Mouse (Mus musculus) left cerebral cortex, adult 2 months (tissue): ENCODE results near the gene 5530401A14Rik. TPM values are rescaled to one million over a fixed set of nuclear protein-coding genes. Genes with fewer than 3 reads are reported as not detected.

Experiments
- DNase-seq, 2 experiments: peaks; one replicate each; pipeline ENCODE4 v3.0.0; 2021 to 2022; ENCODE audit warnings: low spot score in 2 of 2, mixed read lengths in 1 of 2; ENCODE audit errors: extremely low spot score in 1 of 2
- H3K27ac ChIP-seq: fragments of 200-600 bp; 2 replicates; pipeline ENCODE4 v1.8.1; 2022
- H3K4me3 ChIP-seq: fragments of 200-600 bp; 2 replicates; pipeline ENCODE4 v1.8.1; 2022
- CTCF ChIP-seq: fragments of 200-600 bp; IDR thresholded peaks from 2 replicates; pipeline ENCODE4 v1.8.1; 2022; ENCODE audit warnings: antibody characterized with exemption, mild to moderate bottlenecking, moderate library complexity
- intact Hi-C: fragments of 180-260 bp; cut with DNase I; formaldehyde crosslinking; loops from one replicate; pipeline ENCODE4 v1.15.1; 2025
- total RNA-seq, 2 experiments: library from RNA; stranded (reverse); gene quantifications; 2 replicates each; pipeline ENCODE4 v1.2.3; 2021

The 5530401A14Rik gene
- total RNA-seq, 2 experiments from 2014 or later, result 0.12 TPM; not detected in 1

DNA sequence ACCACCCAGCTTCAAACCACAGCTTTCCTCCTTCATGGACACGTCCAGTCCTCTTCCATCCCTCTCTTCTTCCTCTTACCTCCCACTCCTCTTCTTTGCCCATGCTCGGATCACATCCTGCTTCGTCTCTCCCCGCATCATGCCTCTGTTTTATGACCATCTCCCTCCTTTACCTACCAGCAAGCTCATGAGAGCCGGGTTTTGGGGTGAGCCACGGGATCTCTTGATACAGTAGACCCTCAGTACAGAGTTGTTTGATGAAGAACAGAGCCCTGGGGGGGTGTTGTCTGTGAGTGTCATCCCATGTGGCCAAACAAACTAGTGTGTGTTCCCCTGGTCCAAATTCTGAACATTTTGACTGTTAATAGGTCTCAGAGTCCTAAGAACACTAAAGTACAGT, 36.0 kb downstream of the 5530401A14Rik start:
- H3K4me3 ChIP-seq, result no peak overlapping the region
- TF ChIP-seq CTCF, result no peak
- intact Hi-C loops, result no loop called here
- H3K27ac ChIP-seq, result no peak overlapping the region
- DNase-seq, result no peak

DNA sequence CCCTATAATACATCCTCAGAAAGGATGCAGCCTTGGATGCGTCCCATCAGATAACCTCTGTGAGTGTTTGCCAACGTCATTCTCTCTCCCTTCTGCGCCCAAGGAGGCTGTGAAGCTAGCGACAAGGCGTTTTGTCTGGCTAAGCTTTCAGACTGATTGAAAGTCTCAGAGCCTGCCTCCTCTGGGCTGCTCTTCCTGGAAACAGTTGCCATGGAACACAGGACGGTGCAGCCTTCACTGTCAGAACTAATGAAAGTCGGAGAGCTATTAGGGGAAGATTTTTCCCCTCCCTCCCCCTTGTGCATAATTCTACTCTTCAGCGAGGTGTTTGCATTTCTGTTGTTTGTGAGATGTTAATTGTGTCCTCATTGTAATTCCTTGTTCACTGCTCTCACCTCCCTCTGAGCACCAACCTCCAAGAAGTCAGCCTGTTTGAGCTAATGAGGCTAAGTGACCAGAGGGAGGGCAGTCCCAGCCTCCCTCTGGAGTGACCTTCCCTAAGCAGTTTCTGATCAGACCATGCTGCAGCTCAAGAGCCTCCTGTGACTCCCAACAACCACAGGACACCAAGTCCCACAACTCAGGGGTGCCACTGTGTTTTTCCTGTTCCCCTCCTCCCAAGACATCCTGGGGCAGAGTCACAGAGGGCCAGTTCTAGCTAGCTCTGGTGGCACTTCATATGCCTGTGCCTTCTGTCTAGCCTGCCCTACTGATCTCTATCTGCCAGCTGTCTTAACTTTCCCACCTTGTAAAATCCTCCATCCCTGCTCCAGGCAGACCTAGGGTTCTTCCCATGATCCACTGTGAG, 37.3 kb downstream of the 5530401A14Rik start:
- no peak overlapping the region for H3K4me3 ChIP-seq
- DNase-seq, result peak; percentile 24 to 52
- no peak for TF ChIP-seq CTCF
- H3K27ac ChIP-seq, result no peak overlapping the region
- intact Hi-C loops, result no loop called here

DNA sequence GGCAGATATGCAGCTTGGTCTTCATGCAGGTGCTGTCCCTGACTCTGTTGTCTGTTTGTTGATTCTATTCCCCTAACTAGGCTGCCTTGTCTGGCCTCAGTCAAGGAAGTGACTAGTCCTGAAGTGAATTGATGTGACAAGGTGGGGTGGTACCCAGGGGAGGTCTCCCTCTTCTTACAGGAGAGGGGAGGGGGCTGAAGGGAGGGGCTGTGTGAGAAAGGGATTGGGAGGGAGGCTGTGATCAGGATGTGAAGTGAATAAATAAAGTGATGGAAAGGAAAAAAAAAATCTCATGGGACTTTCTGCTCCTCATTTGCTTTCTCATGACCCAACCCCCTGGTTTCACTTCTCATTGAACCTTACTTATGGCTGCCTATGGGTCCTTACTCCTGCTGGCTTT, 41.8 kb downstream of the 5530401A14Rik start:
- intact Hi-C loops, result no loop called here
- no peak for DNase-seq
- TF ChIP-seq CTCF, result no peak
- H3K27ac ChIP-seq, result no peak overlapping the region
- H3K4me3 ChIP-seq, result no peak overlapping the region

DNA sequence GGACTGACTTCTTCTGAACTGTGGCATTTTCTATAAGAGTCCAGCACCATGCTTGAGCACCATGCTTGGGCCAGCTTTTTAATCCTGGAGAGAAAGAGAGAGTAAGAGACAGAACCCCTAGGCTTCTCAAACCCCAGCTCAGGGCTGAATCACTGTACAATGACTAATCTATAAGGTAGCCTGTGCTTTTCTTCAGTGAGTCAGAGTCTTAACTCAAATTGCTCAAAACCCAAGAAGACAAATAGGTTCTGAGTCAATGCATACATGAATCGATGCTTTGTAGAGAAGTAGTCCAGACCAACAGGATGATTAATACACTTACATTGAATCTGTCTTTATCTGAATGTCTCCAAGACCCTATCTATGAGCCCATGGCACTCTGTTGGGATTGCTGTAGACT, 48.3 kb downstream of the 5530401A14Rik start:
- DNase-seq, result no peak
- Histone ChIP-seq H3K4me3 (no peak overlapping the region), H3K27ac (no peak overlapping the region)
- TF ChIP-seq CTCF, result no peak
- intact Hi-C loops, result no loop called here

DNA sequence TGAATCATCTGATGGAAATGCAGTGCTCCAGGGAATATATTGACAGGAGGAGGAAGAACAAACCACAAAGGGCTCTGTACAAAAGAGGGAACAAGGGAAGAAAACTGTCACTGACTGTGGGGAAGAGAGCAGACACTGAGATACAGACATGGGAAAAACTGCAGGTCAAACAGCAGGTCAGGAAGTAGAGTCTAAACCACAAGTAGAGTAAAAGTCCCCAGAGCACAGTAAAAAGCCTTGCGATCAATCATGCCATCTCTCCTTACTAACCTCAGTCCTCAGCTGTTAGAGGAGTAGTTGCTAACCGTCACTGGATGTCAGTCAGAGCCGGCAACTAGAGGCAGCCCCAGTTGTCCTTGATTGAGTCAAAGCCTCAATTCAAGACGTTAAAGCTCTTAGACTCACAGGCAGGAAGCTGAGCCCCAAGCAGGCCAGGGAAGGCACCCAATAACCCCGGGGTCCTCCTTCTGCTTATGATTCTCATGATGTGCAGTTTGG, 49.0 kb downstream of the 5530401A14Rik start:
- H3K27ac ChIP-seq, result no peak overlapping the region
- no peak for DNase-seq
- intact Hi-C loops, result no loop called here
- no peak overlapping the region for H3K4me3 ChIP-seq
- no peak for TF ChIP-seq CTCF

DNA sequence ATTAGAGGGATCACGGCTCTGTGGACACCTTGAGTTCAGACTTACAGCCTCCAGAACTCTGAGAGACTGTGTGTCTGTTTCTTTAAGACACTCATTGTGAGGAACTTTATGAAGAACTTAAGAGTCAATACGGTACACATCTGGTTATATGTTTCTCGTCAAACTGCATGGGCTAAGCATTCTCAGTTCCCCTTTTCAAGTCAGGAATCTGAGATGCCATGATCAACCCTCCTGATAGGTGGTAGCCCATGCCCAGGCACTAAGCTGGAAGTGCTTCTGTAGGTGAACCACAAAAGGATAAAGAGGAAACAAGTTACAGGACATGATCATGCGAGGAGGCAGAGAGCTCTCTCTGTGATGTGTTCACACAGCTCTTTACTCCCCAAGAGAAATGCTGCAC, 52.6 kb downstream of the 5530401A14Rik start:
- intact Hi-C loops, result no loop called here
- Histone ChIP-seq H3K4me3 (no peak overlapping the region), H3K27ac (no peak overlapping the region)
- no peak for TF ChIP-seq CTCF
- DNase-seq, result no peak

DNA sequence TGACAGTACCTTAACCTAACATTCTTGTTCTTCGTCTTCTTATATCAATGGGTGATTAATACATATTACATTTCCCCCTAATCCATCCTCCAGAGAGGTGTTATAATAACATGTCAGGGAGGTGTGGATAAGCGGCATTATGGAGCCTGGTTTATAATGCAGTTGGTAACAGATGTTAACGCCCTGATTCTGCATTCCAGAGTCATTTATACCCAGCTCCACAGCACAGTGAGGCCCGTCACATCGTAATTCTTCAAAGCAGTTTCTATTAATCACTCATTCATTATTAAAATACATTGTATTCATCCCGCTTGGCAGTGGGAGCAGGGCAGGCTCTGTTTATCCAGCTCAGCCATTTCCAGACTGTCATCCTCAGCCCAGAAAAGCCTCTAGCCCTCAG, 55.0 kb downstream of the 5530401A14Rik start:
- no peak for TF ChIP-seq CTCF
- intact Hi-C loops, result no loop called here
- no peak for DNase-seq
- Histone ChIP-seq H3K4me3 (no peak overlapping the region), H3K27ac (no peak overlapping the region)

DNA sequence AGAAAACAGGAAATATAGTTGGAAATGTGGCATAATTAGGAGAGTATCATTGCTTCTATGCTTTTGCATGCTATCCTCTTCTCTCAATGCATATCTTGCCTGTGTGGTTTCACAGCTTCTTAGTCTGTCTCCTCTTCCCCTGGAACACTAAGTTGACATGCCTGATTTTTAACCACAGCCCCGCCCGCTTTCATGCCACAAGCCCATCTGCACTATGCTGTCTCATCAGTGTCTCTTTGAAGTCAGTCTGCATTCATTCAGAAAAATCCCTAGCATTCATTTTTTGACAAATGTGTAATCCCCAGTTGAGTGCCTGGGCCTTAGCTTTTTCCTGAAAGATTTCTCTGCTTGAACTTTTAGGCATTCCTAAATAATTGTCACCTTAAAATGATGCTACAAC, 62.6 kb downstream of the 5530401A14Rik start:
- intact Hi-C loops, result no loop called here
- Histone ChIP-seq H3K27ac (no peak overlapping the region), H3K4me3 (no peak overlapping the region)
- no peak for TF ChIP-seq CTCF
- no peak for DNase-seq

DNA sequence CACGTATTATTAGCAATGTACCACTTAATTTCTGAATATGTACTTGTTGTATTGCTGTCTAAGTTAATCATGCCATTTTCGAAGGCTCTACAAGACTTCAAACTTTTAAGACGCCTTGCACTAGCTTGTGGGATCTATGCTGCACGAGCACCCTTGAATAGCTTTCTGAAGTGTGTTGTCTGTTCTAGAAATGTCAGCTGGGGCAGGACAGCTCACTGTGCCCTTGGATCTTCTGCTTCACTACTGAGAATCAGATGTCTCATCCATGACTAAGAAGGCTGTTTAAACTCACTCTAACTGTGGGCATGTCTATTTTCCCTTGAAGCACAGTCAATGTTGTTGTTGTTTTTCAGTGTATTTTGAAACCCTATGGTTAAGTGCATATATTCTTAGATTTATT, 63.2 kb downstream of the 5530401A14Rik start:
- TF ChIP-seq CTCF, result no peak
- H3K4me3 ChIP-seq, result no peak overlapping the region
- no peak for DNase-seq
- intact Hi-C loops, result no loop called here
- H3K27ac ChIP-seq, result no peak overlapping the region

DNA sequence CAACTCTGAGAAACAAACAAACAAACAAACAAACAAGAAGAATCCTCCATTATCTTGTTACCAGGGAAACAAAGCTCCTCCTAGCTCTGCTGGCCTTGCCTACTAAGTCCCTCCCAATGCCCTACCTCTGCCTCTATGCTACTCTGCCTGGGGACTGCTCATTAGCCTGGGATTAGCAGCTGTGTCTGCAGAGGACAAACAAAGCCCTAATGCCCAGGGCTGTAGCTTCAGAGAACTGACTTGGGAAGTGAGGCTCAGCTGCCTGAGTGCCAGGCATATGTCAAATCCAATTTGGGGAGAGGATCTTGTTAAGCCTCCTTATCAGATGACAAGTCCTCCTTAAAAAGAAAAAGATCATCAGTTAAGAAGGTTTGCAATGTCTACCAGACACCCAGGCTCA, 65.9 kb downstream of the 5530401A14Rik start:
- H3K4me3 ChIP-seq, result no peak overlapping the region
- H3K27ac ChIP-seq, result no peak overlapping the region
- TF ChIP-seq CTCF, result no peak
- DNase-seq, result no peak
- intact Hi-C loops, result no loop called here

DNA sequence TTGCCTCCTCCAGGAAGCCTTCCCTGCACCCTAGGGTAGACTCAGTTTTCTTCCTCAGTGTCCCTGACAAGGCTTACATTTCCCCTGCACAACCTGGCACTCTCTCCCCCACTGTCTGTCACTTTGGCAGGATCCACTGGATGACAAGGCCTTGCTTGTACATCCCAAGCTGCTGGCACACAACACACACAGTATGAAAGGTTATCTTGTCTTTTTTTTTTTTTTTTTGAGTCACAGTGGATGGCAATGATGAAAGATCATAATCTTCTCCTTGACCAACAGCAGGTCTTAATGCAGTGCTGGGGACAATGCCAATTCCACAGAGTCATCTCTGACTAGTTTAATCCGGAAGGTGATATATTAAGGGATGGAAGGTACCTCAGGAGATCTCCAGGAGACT, 77.0 kb downstream of the 5530401A14Rik start:
- intact Hi-C loops, result no loop called here
- Histone ChIP-seq H3K4me3 (no peak overlapping the region), H3K27ac (no peak overlapping the region)
- TF ChIP-seq CTCF, result no peak
- no peak for DNase-seq

DNA sequence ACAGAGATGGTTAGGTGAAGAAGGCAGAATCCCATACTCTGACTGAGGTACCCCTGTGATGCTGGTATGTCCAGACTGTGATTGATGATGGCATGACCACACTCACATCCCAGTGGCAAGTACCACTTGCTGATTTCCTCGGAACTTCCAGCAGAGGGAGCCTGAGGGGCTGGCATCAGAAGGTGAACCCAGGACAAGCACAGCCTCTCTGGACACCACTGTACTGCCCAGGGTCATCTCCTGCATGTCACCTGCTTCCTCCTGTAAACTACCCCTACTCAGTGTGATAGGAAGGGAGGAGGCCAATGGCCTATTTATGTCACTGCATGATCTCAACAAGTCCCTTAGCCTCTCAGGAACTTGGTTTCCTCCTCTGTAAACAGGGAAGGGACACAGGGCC, 80.5 kb downstream of the 5530401A14Rik start:
- H3K27ac ChIP-seq, result no peak overlapping the region
- peak; percentile 71 for TF ChIP-seq CTCF
- no peak overlapping the region for H3K4me3 ChIP-seq
- intact Hi-C loops, result no loop called here
- DNase-seq, result peak; percentile 21 to 25

DNA sequence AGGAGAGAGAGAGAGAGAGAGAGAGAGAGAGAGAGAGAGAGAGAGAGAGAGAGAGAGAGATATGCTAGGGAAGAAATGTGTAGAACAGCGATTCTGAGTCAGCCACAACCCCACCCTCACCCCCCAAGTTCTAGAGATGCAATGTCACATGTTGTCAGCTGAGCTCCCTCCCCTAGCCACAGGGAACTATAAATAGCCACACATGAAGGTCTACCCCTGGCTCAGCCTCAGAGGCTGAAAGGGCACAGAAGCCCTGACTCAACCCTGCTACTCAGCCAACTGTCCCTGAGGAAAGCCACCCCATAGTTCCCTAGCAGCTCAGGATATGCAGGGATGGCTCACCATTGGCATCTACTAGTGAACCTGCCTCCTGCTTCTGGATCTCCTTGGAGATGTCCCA, 81.7 kb downstream of the 5530401A14Rik start:
- no peak overlapping the region for H3K4me3 ChIP-seq
- no peak for TF ChIP-seq CTCF
- H3K27ac ChIP-seq, result no peak overlapping the region
- DNase-seq, result no peak
- intact Hi-C loops, result no loop called here

Other genes with a start within 250 kb of the 5530401A14Rik start
- 10 to 100 TPM; 65.7 to 75.2 TPM for gene Asic2, start 107.8 kb downstream of the 5530401A14Rik start, total RNA-seq
- gene Ccl2, start 174.9 kb downstream of the 5530401A14Rik start, total RNA-seq, result not detected
- not detected for gene Gm17268, start 177.9 kb downstream of the 5530401A14Rik start, total RNA-seq
- gene Ccl7, start 185.0 kb downstream of the 5530401A14Rik start, total RNA-seq, result not detected
- gene Ccl11, start 197.2 kb downstream of the 5530401A14Rik start, total RNA-seq, result under 1 TPM in 1 of 2 experiments, not detected in 1; 0.43 TPM
- gene Ccl12, start 241.2 kb downstream of the 5530401A14Rik start, total RNA-seq, result not detected